In genomic region chr1:189727884-189728783, GRCm38 (mm10) we compare ENCODE assay signal across 8 mouse cellular contexts. TPM values are rescaled to one million over a fixed set of nuclear protein-coding genes. Genes with fewer than 3 reads are reported as not detected.
DNase-seq lines count a peak whose midpoint lies in the region; ATAC-seq and TF ChIP-seq lines count a peak whose summit lies in the region.

Ptpn14 (plus strand) TSS chr1:189728268.

- WGBS in hindbrain, embryonic 11.5 days = under 1% methylated on average over 68 of the region's 98 CpGs

- peak within 1 kb of the TSS; percentile 46 for H3K9ac ChIP-seq in hindbrain, embryonic 11.5 days (ENCODE audit: low read depth, low read length)

- no peak for TF ChIP-seq CTCF in E14TG2a.4 (conservative IDR thresholded peaks at IDR 0.05; ENCODE audit: low read length)

- H3K4me3 ChIP-seq in E14TG2a.4 (replicated peaks; ENCODE audit: low read length) = peak within 1 kb of the TSS; percentile 93
- peak within 1 kb of the TSS; percentile 51 for H3K4me3 ChIP-seq in hindbrain, embryonic 11.5 days (ENCODE audit: low read depth, low read length)

- peak; percentile 92 for DNase-seq in adrenal gland, postnatal 10 days
- peak; percentile 91 for DNase-seq in forelimb bud, embryonic 11.5 days (ENCODE audit: low read depth, low spot score)
- peak; percentile 87 for DNase-seq in hindbrain, embryonic 11.5 days (ENCODE audit: low spot score)
- DNase-seq in left cerebral cortex, adult 8-10 months (ENCODE audit: low spot score in 2 of 2) = no peak
- DNase-seq in skeletal muscle tissue, adult 2 months (ENCODE audit: low read depth, low spot score) = peak; percentile 77

- peaks cover 88% of the 10 kb centered on the region for H3K27me3 ChIP-seq in E14TG2a.4 (ENCODE audit: insufficient read depth, low read length)
- no peaks in the 10 kb centered on the region; the same call in 1 of the 2 replicates for H3K27me3 ChIP-seq in hindbrain, embryonic 11.5 days (ENCODE audit: control insufficient read depth, insufficient read depth, low read length)

- peaks cover 45% of the 10 kb centered on the region for H3K4me1 ChIP-seq in E14TG2a.4 (replicated peaks; ENCODE audit: low read depth, low read length)
- peaks cover 3% of the 10 kb centered on the region; the same call in 1 of the 2 replicates for H3K4me1 ChIP-seq in hindbrain, embryonic 11.5 days (replicated peaks; ENCODE audit: control insufficient read depth, insufficient read depth, low read length)

- H3K36me3 ChIP-seq in E14TG2a.4 (ENCODE audit: insufficient read depth, low read length) = no peaks in the 10 kb centered on the region
- H3K36me3 ChIP-seq in hindbrain, embryonic 11.5 days (ENCODE audit: control insufficient read depth, insufficient read depth, low read length) = no peaks in the 10 kb centered on the region

- peak within 1 kb of the TSS; percentile 32 for H3K27ac ChIP-seq in hindbrain, embryonic 11.5 days (ENCODE audit: low read depth, low read length)

- no peaks in the 10 kb centered on the region for H3K9me3 ChIP-seq in E14TG2a.4 (ENCODE audit: low read length)
- no peaks in the 10 kb centered on the region for H3K9me3 ChIP-seq in hindbrain, embryonic 11.5 days (ENCODE audit: control insufficient read depth, low read length)

- peak; percentile 92 for ATAC-seq in hindbrain, embryonic 11.5 days (ENCODE audit: low FRiP score)
- ATAC-seq in megakaryocyte progenitor cell, adult 5-6 weeks (replicated peaks; ENCODE audit: poor library complexity) = peak; percentile 61
- no peak for ATAC-seq in inflammation-experienced regulatory T-cells, adult 6 months

- peak within 1 kb of the TSS; percentile 74 for H3K4me2 ChIP-seq in hindbrain, embryonic 11.5 days (replicated peaks; ENCODE audit: low read depth, low read length)

RNA-seq across cellular contexts. Expression of gene Ptpn14, which starts in this region (rescaled TPM):
- total RNA-seq in adrenal gland, postnatal 10 days (2021) = 10 to 100 TPM; 24.1 to 27.7 TPM
- polyA plus RNA-seq in hindbrain, embryonic 11.5 days (2014; fragmentation: Nextera tagmentation; extraction: Ambion mirVana) = 5.2 and 7.2 TPM in 2 replicates
- total RNA-seq in left cerebral cortex, adult 8-10 months (2022) = 10 to 100 TPM; 10.0 to 12.9 (median 10.2) TPM
- 0.39 and 1.1 TPM in 2 replicates for total RNA-seq in megakaryocyte progenitor cell, adult 5-6 weeks (2015)
- 0.37 and 0.64 TPM in 2 replicates for total RNA-seq in megakaryocyte progenitor cell, adult 5-6 weeks (2017)
- polyA plus RNA-seq in inflammation-experienced regulatory T-cells, adult 6 months (2017; shearing (Covaris generic)) = under 1 TPM in 2 of 3 experiments, not detected in 1; 0.10 to 0.23 TPM

Comparison
In these comparisons a context has a peak if more than half of its experiments do, and no peak if none do; other contexts are left out.
1. RNA of gene Ptpn14 (total RNA-seq): 24.1 to 27.7 TPM in adrenal gland, postnatal 10 days and 10.0 to 12.9 TPM in left cerebral cortex, adult 8-10 months; 0.37 to 1.1 TPM in megakaryocyte progenitor cell, adult 5-6 weeks; every median in the first group is over 4 times any median in the second.
2. DNase-seq: peak in adrenal gland, postnatal 10 days (single experiment), forelimb bud, embryonic 11.5 days (single experiment), hindbrain, embryonic 11.5 days (single experiment) and skeletal muscle tissue, adult 2 months (single experiment); none in left cerebral cortex, adult 8-10 months (0 of 2).